Mouse (Mus musculus) inflammation-experienced regulatory T-cells, adult 16 weeks (primary cell): ENCODE data around the gene Kcnv2. TPM values are rescaled to one million over a fixed set of nuclear protein-coding genes. Genes with fewer than 3 reads are reported as not detected.

ENCODE experiments used
- polyA plus RNA-seq: library from polyadenylated mRNA; unstranded; fragments of 100-300 nt; shearing (Covaris generic); gene quantifications from one replicate; pipeline ENCODE4 v1.2.1, GENCODE M21; 2017

The Kcnv2 gene
- not detected for polyA plus RNA-seq

GRCm38 (mm10) chr19:27322281-27322680, at the start of gene Kcnv2:
Kcnv2 (plus strand) TSS chr19:27322588.

Other genes starting within 250 kb of the Kcnv2 start
- 0.06 TPM for gene Vldlr, start 106.1 kb upstream of the Kcnv2 start, polyA plus RNA-seq
- gene Pum3, start 107.2 kb downstream of the Kcnv2 start, polyA plus RNA-seq, result 81.0 TPM